Mouse (Mus musculus) liver (tissue): ENCODE results near the gene Chrm3.

Experiments
- DNase-seq: peaks from one replicate; pipeline ENCODE4 v3.0.0-alpha.2; 2020; ENCODE audit warnings: mixed read lengths

Gene Chrm3

GRCm38 (mm10) chr13:10066829-10067618, 293.6 kb downstream of the Chrm3 start:
- no peak for DNase-seq

- no peak for DNase-seq
These were observed 294.9 kb downstream of the Chrm3 start for GRCm38 (mm10) chr13:10065776-10066175.

GRCm38 (mm10) chr13:10062681-10063080, 298.0 kb downstream of the Chrm3 start:
- no peak for DNase-seq

- no peak for DNase-seq
These were observed 301.7 kb downstream of the Chrm3 start for GRCm38 (mm10) chr13:10058993-10059392.

GRCm38 (mm10) chr13:10057644-10058198, 302.9 kb downstream of the Chrm3 start:
- no peak for DNase-seq

GRCm38 (mm10) chr13:10054086-10054485, 306.6 kb downstream of the Chrm3 start:
- DNase-seq, result no peak

GRCm38 (mm10) chr13:10053301-10053889, 307.3 kb downstream of the Chrm3 start:
- no peak for DNase-seq

- DNase-seq, result no peak
These were observed 314.8 kb downstream of the Chrm3 start for GRCm38 (mm10) chr13:10045651-10046350.

- no peak for DNase-seq
These were observed 316.6 kb downstream of the Chrm3 start for GRCm38 (mm10) chr13:10044084-10044483.

GRCm38 (mm10) chr13:10033570-10034399, 326.9 kb downstream of the Chrm3 start:
- DNase-seq, result no peak

GRCm38 (mm10) chr13:10031547-10031946, 329.1 kb downstream of the Chrm3 start:
- no peak for DNase-seq

- DNase-seq, result no peak
These were observed 330.7 kb downstream of the Chrm3 start for GRCm38 (mm10) chr13:10029944-10030343.

- DNase-seq, result no peak
These were observed 335.5 kb downstream of the Chrm3 start for GRCm38 (mm10) chr13:10025134-10025533.

- DNase-seq, result no peak
These were observed 337.5 kb downstream of the Chrm3 start for GRCm38 (mm10) chr13:10023112-10023511.

- no peak for DNase-seq
These were observed 341.4 kb downstream of the Chrm3 start for GRCm38 (mm10) chr13:10019252-10019651.

- DNase-seq, result no peak
These were observed 357.7 kb downstream of the Chrm3 start for GRCm38 (mm10) chr13:10002916-10003315.

GRCm38 (mm10) chr13:9997664-9998328, 362.9 kb downstream of the Chrm3 start:
- no peak for DNase-seq

GRCm38 (mm10) chr13:9995852-9996251, 364.8 kb downstream of the Chrm3 start:
- DNase-seq, result no peak

GRCm38 (mm10) chr13:9993571-9993970, 367.1 kb downstream of the Chrm3 start:
- DNase-seq, result no peak

- no peak for DNase-seq
These were observed 368.0 kb downstream of the Chrm3 start for GRCm38 (mm10) chr13:9992640-9993039.

- DNase-seq, result no peak
These were observed 375.0 kb downstream of the Chrm3 start for GRCm38 (mm10) chr13:9985648-9986047.

- DNase-seq, result no peak
These were observed 377.4 kb downstream of the Chrm3 start for GRCm38 (mm10) chr13:9983293-9983692.
